Mouse (Mus musculus) MEL (cell line): Measurements from ENCODE around the gene Phykpl.

ENCODE experiments used
- CTCF ChIP-seq, 3 experiments: IDR thresholded peaks in 2 of 3; conservative IDR thresholded peaks in 1 of 3; 2 replicates each; pipeline ENCODE4 v1.5.1; 2011 to 2012; ENCODE audit warnings: low read length in 3 of 3, low read depth in 2 of 3, mild to moderate bottlenecking in 2 of 3, improper control_type of control experiment in 1 of 3, inconsistent platforms in 1 of 3, mixed read lengths in 1 of 3, moderate library complexity in 1 of 3; ENCODE audit not compliant: control insufficient read depth in 1 of 3, insufficient read depth in 1 of 3, poor library complexity in 1 of 3, severe bottlenecking in 1 of 3
- MAFK ChIP-seq: IDR thresholded peaks from 2 replicates; pipeline ENCODE4 v1.6.1; 2011; ENCODE audit warnings: low read depth, mild to moderate bottlenecking, low read length, improper control_type of control experiment, borderline replicate concordance

GRCm38 (mm10) chr11:51649889-51650199, 65.3 kb downstream of the Phykpl start:
- TF ChIP-seq CTCF (IDR thresholded peaks at IDR 0.05 in 2 of 3, conservative IDR thresholded peaks at IDR 0.05 in 1 of 3; ENCODE audit: control insufficient read depth in 1 of 3, insufficient read depth in 1 of 3, low read depth in 2 of 3, low read length in 3 of 3, poor library complexity in 1 of 3, severe bottlenecking in 1 of 3) = no peak
- TF ChIP-seq MAFK = no peak
